Mouse (Mus musculus) Muller cell, postnatal 12 days (primary cell): ENCODE results near the gene Sgo2a.
"Not testable (repeated sequence)": the region's sequence is repeated elsewhere in the genome, so short reads cannot be mapped to it uniquely, and the experiment has no call there.

Experiments
- DNase-seq: peaks from one replicate; pipeline ENCODE4 v3.0.0-alpha.2; 2015; ENCODE audit errors: inconsistent ontology term

The Sgo2a gene

DNA sequence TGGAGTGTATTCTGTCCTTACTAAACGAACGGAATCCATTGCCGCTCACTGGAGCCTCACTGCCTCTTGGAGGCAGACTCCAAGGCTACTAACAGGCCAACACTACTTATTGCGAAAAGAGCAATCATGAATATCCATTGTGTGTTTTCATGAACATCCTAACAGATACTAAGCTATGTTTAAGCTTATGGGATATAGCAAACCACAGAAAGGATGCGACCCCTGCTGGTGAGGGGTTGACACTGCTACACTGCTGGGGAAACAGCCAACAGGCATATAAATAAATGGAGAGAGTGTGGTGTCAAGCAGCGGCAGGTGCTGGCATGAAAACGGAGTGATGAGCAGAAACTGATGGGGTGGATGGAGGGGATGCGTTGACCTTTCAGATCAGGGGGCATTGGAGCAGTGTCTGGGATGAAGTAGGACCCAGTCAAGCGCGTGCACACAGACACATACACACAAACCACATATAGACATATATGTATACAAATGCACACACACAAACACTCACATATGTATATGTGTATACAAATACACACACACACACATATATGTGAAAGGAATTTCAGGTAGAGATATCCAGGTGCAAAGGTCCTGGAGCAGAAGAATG is 35.5 kb downstream of the Sgo2a start:
- peak; percentile 17 for DNase-seq

DNA sequence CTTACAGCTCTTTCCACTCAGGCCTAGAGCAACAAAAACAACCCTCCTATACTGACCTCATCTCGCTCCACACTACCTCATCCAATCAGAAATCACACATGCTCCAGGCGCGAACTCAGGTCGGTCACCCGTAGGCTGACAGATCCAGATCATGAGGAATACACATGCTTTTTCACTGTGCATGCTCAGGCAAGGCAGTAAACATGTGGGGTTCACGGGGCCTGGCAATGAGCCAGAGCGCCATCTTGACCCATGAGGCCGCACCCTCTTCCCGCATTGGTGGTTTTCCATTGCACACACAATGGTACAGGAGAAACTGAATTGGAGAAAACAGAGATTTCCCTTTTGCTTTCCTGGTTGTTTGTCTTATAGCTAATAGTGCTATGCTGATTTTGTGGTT is 41.5 kb downstream of the Sgo2a start:
- DNase-seq = not testable (repeated sequence)

DNA sequence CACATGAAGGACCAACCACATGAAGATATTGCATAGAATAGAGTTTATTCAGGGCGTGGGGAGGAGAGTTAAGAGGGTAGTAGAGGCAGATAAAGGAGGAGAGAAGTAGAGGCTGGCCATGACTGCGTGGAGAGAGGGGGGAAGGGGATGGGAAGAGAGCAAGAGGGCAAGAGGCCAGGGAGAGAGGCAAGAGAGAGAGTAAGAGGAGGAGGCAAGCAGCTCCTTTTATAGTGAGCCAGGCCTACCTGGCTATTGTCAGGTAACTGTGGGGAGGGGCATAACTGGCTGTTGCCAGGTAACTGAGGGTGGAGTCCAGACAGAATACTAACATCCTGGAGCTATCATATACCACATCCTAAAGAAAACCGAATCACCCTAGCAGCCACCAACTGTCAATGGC is 49.3 kb downstream of the Sgo2a start:
- no peak for DNase-seq

DNA sequence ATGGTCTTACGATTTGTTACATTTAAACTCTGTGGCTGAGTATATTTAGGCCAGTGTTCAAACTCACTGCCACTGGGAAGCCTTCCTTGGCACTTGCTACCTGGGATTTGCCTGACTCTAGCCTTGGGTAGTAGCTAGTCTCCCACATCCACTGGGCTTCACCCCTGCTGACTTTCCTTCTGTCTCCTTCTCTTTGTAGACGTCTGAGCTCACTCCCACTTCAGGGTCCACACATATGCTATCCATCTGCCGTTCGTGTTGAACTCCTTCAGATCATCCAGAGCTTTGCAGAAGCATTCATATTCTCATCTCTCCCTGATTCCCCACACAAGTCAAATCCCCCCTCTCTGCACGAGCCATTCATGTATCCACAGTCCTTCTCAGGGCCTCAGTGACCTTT is 49.8 kb downstream of the Sgo2a start:
- DNase-seq = no peak

DNA sequence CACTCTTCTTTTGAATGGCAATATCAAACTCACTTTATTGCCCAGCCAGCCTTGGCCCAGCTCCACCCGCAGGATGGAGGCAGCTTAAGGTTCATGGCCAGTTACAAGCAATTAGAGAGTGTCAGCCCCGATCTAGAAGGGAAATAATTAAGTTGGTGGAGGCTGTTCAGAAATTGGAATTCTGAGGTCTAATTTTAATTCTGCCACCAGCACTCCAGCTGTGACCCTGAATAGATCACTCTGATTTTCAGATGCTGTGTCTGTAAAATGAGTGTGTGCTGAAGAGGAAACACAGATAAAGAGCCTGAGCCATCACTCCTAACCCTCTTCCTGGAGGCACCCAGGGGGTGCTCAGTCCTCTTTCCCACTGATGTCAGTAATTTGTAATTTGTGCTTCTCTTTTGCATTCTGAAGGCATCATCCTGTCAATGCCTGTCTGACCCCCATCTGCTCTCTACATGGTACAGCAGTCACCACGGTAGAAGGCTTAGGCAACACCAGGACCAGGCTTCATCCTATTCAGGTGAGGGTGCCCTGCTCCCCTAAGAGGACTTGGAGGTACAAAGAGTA is 51.0 kb downstream of the Sgo2a start:
- peak; percentile 61 for DNase-seq

DNA sequence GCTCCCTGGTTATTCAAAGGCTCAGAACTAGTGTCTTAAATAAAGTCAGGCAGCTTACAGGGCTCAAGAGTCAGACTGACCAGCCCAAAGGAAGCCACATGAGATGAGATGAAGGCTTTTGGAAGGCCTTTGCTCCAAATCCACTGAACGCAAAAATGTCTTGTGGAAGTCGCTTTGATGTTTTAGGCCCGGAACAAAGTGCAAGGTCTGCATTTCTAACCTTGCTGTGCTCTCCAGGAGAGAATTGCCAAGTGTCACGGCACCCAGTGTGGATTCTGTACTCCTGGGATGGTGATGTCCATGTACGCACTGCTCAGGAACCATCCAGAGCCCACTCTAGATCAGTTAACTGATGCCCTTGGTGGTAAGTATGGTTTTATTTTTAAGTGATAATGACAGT is 53.4 kb downstream of the Sgo2a start:
- no peak for DNase-seq

DNA sequence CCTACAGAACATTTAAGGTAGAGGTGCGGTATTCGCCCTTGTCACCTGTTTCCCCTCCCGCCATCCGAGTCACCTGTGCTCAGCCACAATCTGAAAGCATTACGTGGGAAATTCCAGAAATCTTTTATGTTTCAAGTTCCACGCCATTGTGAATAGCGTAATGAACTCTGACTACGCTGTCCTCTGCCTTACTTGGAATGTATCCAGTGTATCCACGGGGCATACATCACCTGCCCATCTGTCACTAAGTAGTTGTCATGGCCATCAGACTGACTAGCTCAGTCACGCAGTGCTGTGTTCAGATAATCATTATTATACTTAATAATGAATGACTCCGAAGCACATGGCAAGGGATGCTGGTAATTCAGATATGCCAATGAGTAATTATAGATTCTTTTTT is 59.8 kb downstream of the Sgo2a start:
- no peak for DNase-seq

DNA sequence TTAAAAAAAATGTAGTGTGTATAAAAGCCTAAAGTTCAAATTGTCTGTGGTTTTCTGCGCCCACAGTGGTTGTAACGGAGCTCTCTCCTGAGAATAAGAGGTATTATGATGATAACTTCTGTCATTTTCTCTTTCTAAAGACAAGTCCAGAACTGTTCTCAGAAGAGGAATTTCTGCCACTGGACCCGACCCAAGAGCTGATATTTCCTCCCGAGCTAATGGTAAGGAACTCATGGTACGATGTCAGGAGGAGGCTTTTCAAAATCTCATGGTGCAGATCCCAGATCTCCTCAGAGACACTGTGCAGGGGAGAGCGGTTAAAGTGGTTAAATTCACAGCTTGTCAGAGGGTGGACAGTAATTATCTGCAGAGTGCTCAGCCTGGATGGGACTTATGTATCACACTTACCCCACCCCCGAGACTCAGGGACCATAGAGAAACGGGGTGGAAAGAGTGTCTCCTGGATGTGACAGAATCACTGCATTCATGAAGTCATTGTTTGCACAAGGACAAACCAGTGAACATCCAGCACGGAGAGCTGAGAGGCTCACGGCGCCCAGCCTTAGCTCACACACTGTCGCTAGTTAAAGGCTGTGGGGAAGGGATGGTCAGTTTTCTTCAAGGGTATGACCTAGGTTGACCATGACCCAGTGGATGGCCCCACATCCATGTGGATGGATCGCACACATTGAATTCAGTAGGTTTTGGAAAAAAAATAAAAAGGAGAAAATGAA is 60.5 kb downstream of the Sgo2a start:
- DNase-seq = no peak

DNA sequence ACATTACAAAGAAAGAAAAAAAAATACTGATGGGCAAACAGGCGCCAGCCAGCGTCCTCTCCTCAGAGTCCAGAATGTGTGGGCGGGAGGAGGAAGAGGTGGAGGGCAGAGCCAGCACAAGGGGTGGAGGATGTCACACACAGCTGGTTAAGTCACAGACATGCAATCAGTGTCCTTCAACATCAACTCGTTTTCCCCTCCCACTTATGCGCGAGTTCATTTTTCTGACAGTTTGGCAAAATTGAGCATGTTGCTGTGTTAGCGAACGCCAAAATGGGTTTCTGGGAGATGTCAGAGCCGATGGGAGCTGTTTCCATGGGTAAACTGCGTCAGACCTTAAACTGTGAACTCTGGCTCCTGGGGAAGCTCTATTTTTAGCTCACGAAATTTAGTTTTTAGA is 61.2 kb downstream of the Sgo2a start:
- DNase-seq = no peak

DNA sequence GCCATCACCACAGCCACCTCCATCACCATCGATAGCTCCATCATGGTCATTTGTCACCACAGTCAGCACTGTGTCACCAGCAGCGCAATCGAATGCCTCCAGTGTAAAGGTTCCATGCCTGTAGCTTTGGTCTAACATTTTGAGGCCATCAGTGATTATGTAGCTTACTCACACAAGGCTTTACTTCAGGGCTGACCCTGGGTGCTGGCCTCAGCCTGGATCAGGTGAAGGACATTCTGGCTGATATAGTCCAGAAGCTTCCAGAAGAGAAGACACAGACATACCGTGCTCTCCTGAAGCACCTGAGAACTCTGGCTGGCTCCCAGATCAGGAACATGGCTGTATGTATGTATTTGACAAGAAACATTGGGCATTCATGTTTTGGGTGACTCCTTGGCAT is 63.1 kb downstream of the Sgo2a start:
- DNase-seq = no peak

DNA sequence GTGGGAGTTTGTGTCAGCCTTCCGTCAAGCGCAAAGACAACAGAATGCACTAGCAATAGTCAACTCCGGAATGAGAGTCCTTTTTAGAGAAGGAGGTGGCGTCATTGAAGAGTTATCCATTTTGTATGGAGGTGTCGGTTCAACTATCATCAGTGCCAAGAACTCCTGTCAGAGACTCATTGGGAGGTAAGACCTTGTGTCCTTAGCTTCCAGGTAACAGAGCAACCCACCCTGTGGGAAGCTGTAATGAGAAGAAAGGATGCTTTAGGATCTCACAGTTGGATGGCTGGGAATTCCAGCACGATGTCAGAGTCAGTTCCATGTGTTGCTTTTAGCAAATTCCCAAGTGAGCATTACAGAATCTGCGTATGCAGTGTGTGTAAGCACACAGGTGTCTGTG is 66.4 kb downstream of the Sgo2a start:
- DNase-seq = no peak

DNA sequence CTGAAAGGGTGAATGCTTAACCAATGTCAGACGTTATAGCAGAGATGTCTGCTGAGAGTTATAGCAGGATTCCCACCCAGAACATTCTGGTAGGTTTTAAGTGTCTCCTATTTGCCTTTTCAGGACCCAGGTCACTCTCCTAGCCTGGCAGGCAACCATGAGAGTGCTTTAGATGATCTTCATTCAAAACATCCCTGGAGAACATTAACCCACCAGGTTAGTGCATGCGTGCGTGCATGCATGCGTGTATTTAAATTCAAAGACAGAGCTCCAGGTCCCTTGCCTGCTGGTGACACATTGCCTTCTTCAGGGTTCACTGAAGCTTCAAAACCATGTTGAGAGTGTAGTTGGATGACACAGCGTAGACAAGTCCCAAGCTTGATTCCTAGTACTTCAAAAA is 69.4 kb downstream of the Sgo2a start:
- no peak for DNase-seq

DNA sequence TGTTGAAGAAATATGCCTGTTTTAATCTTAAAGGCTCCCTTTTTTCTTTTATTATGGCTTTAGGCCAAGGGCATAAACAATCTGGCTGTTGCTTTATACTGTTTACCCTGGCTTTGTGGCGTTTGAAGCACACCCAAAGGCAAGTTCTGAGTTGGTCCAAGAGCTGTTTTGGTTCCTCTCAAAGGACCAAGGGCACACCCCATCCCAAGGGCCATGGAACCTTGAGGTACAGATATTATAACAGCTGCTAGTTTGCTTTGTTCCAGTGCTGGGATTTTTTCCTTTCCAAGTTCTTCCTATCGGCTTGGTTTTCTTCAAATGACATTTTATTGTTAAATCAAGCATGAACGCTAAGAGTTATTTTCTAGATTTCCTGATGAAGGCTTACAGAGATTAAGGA is 69.8 kb downstream of the Sgo2a start:
- no peak for DNase-seq

DNA sequence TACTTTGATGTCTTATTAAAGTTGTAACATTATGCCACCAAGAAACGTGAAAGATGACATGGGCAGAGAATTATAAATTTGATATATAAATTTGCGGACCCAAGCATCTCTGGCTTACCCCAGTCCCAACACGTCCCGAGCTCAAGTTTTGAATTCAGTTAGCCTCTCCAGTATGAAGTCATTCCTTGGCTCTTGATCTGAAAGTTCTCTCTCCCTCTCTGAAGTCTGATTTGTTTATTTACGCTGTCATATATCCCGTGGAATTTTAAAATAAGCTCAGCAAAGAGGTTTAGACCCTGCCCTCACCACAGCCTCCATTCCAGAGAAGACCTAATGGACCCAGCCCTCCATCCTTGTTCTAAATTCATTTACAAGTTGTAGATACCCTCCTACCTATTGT is 73.4 kb downstream of the Sgo2a start:
- DNase-seq = no peak

DNA sequence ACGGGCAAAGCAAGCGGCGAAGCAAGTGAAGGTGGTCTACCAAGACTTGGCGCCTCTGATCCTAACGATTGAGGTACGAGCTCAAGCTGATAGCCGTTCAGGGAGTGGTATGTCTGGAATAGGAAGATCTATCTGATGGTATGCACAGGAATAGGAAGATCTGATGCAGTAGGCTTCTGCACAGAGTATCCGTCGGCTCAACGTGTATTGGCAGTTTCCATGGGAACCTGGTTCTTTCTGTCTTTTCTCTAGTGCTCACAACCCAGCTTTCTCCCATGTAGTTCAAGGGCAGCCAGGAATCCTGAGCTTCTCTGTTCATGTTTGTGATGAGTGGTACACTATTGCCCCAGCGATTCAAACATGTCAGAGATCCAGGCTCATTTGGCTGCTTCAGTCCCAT is 74.3 kb downstream of the Sgo2a start:
- no peak for DNase-seq

DNA sequence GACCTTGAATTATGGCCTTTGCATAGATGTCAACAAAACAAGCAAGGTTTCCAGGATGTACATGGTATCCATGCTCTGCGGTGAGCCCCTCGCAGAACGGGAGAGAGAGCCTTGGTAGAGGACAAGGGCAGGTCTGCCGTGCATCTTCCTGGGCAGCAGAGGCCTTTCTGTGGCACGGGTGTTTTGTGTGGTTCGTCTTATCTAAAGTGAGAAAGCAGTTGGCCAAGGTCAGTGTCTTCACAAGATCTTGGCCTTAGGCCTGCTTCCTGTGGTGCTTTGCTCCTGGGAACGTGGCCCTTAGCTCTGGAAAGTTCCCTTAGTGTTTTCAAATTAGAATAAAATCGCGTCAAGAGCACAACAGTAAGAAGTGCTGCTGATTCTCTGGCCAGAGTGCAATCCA is 75.2 kb downstream of the Sgo2a start:
- no peak for DNase-seq

DNA sequence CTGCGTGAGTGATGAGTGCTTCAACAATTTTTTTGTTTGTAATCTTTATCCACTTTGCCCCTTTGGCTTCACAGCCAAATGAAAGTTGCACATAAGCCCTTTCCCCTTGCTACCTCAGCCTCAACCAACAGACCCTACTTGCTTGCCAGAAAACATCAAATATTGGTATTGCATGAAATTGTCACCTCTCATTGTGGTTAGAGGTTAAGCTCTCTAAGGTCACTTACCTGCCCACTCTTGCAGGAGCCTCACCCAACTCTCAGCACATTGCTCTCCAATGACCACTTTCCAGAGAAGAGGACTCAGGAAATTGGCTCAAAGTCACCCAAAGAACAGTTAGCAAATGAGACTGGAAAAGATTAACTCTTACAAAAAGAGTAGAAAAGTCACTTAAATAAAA is 75.7 kb downstream of the Sgo2a start:
- no peak for DNase-seq

DNA sequence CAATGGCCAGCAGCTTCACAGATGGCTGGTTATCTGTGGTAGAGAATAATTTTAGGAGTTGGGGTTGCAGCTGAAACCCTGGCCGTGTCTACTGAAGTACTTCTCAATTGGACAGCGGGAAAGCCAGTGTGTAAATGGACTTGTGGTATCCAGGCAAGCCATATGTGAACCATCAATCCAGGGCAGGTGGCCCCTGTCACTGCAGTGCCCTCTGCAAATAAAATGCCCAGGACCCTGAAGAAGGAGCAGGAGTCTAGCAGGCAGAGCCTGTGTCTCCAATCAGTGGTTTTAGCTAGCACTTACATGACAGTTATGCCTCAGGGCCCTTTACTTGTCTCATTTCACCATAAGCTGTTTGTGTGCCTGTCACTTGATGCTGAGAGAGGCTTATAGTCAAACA is 76.6 kb downstream of the Sgo2a start:
- no peak for DNase-seq

DNA sequence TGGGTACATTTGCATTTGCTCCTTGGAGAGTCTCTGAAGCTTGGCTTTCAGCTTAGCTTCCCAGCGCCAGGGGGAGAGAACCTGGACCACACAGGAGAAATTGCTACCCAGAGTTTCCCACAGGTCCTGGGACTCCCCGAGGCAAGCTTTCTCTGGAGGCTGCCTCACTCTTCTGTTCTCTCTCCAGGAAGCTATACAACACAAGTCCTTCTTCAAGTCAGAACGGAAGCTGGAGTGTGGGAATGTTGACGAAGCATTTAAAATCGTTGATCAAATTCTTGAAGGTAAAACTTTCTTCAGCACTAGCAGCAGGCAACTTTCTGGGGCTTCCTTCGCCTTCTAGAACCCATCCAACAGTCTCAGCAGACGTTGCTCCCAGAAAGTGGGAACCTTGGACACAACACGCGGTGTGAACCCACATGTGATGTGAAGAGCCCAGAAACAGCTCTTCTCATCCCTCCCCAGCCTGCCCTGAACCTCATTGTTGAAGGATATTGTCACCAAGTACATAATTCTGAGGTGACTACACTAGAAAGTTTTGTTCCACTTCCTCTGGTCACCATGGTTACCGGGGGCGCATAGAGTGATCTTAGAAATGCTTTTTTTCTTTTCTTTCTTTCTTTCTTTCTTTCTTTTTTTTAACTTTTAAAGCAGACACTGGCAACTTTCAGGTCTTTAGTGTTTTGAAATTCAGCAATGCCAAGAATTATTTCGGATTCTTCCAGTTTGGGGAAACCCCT is 77.4 kb downstream of the Sgo2a start:
- peak; percentile 16 for DNase-seq

DNA sequence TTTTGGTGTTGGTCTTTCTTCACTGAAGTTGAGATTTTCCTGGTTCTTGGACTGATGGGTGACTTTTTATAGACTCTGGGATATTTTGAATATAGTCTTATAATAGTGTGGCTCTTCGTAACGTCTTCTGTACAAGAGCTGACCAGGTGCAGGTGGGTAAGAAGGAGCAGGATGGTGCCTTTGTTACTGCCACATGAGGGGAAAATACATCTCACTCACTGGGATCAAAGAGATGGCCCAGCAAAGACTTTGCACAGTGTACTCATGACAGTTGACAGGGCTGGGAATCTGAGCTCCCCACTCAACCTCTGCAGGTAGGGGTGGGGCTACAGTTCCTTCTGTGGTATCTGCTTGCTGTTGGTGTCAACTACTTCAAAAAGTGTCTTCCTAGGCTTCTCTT is 78.5 kb downstream of the Sgo2a start:
- no peak for DNase-seq
